Mouse (Mus musculus): Measurements from ENCODE around the gene Il17c. TPM values are rescaled to one million over a fixed set of nuclear protein-coding genes. Genes with fewer than 3 reads are reported as not detected.

The Il17c gene
- polyA plus RNA-seq, 1 experiment from 2014 or later = 0.21 TPM

- Histone ChIP-seq H3K4me3 (no peak overlapping the region), H3K27me3 (ENCODE audit: poor library complexity, severe bottlenecking) (no peaks in the 10 kb centered on the region), H3K27ac (no peak overlapping the region), H3K36me3 (replicated peaks) (peaks cover 100% of the 10 kb centered on the region), H3K9me3 (no peaks in the 10 kb centered on the region), H3K4me1 (no peaks in the 10 kb centered on the region)
- DNase-seq (ENCODE audit: extremely low spot score, low spot score) = no peak
- 95% methylated on average over 9 of the region's 9 CpGs for WGBS
Measured at GRCm38 (mm10) chr8:122414311-122414710, 7.5 kb upstream of the Il17c start.

GRCm38 (mm10) chr8:122415554-122415953, 6.3 kb upstream of the Il17c start:
- H3K36me3 ChIP-seq (replicated peaks) = peaks cover 91% of the 10 kb centered on the region
- 92% methylated on average over 6 of the region's 6 CpGs for WGBS
- H3K4me1 ChIP-seq = no peaks in the 10 kb centered on the region
- H3K27ac ChIP-seq = no peak overlapping the region
- no peaks in the 10 kb centered on the region for H3K27me3 ChIP-seq (ENCODE audit: poor library complexity, severe bottlenecking)
- no peaks in the 10 kb centered on the region for H3K9me3 ChIP-seq
- no peak for DNase-seq (ENCODE audit: extremely low spot score, low spot score)
- no peak overlapping the region for H3K4me3 ChIP-seq

GRCm38 (mm10) chr8:122419881-122420555, 1.8 kb upstream of the Il17c start:
- H3K9me3 ChIP-seq = no peaks in the 10 kb centered on the region
- no peak overlapping the region for H3K27ac ChIP-seq
- peaks cover 52% of the 10 kb centered on the region for H3K36me3 ChIP-seq (replicated peaks)
- 79% methylated on average over 9 of the region's 9 CpGs for WGBS
- no peak for DNase-seq (ENCODE audit: extremely low spot score, low spot score)
- H3K4me1 ChIP-seq = no peaks in the 10 kb centered on the region
- no peak overlapping the region for H3K4me3 ChIP-seq
- H3K27me3 ChIP-seq (ENCODE audit: poor library complexity, severe bottlenecking) = no peaks in the 10 kb centered on the region

- Histone ChIP-seq H3K9me3 (no peaks in the 10 kb centered on the region), H3K4me1 (no peaks in the 10 kb centered on the region), H3K36me3 (replicated peaks) (peaks cover 22% of the 10 kb centered on the region), H3K27ac (no peak overlapping the region), H3K4me3 (no peak overlapping the region), H3K27me3 (ENCODE audit: poor library complexity, severe bottlenecking) (no peaks in the 10 kb centered on the region)
- 91% methylated on average over 24 of the region's 24 CpGs for WGBS
- no peak for DNase-seq (ENCODE audit: extremely low spot score, low spot score)
Measured at GRCm38 (mm10) chr8:122423217-122423616, 1.4 kb downstream of the Il17c start.

GRCm38 (mm10) chr8:122423659-122424058, 1.8 kb downstream of the Il17c start:
- Histone ChIP-seq H3K36me3 (replicated peaks) (peaks cover 18% of the 10 kb centered on the region), H3K27ac (no peak overlapping the region), H3K9me3 (no peaks in the 10 kb centered on the region), H3K4me3 (no peak overlapping the region), H3K4me1 (no peaks in the 10 kb centered on the region), H3K27me3 (ENCODE audit: poor library complexity, severe bottlenecking) (no peaks in the 10 kb centered on the region)
- WGBS = 67% methylated on average over 5 of the region's 5 CpGs
- DNase-seq (ENCODE audit: extremely low spot score, low spot score) = no peak

GRCm38 (mm10) chr8:122426145-122426544, 4.3 kb downstream of the Il17c start:
- Histone ChIP-seq H3K4me1 (peaks cover 5% of the 10 kb centered on the region), H3K27me3 (ENCODE audit: poor library complexity, severe bottlenecking) (peaks cover 3% of the 10 kb centered on the region; the same call in 1 of the 2 replicates), H3K27ac (no peak overlapping the region), H3K9me3 (no peaks in the 10 kb centered on the region), H3K36me3 (replicated peaks) (peaks cover 8% of the 10 kb centered on the region; the same call in 1 of the 2 replicates), H3K4me3 (no peak overlapping the region)
- DNase-seq (ENCODE audit: extremely low spot score, low spot score) = no peak
- WGBS = 86% methylated on average over 9 of the region's 9 CpGs

- Histone ChIP-seq H3K27me3 (ENCODE audit: poor library complexity, severe bottlenecking) (peaks cover 14% of the 10 kb centered on the region; the same call in 1 of the 2 replicates), H3K4me3 (no peak overlapping the region), H3K27ac (no peak overlapping the region), H3K36me3 (replicated peaks) (peaks cover 8% of the 10 kb centered on the region; the same call in 1 of the 2 replicates), H3K4me1 (peaks cover 20% of the 10 kb centered on the region), H3K9me3 (no peaks in the 10 kb centered on the region)
- 93% methylated on average over 7 of the region's 7 CpGs for WGBS
- no peak for DNase-seq (ENCODE audit: extremely low spot score, low spot score)
Measured at GRCm38 (mm10) chr8:122427607-122428006, 5.8 kb downstream of the Il17c start.

GRCm38 (mm10) chr8:122428163-122428562, 6.3 kb downstream of the Il17c start:
- Histone ChIP-seq H3K36me3 (replicated peaks) (peaks cover 7% of the 10 kb centered on the region; the same call in 1 of the 2 replicates), H3K27me3 (ENCODE audit: poor library complexity, severe bottlenecking) (peaks cover 14% of the 10 kb centered on the region; the same call in 1 of the 2 replicates), H3K9me3 (no peaks in the 10 kb centered on the region), H3K27ac (no peak overlapping the region), H3K4me1 (peaks cover 25% of the 10 kb centered on the region), H3K4me3 (no peak overlapping the region)
- DNase-seq (ENCODE audit: extremely low spot score, low spot score) = no peak
- 90% methylated on average over 9 of the region's 9 CpGs for WGBS

GRCm38 (mm10) chr8:122430058-122430636, 8.3 kb downstream of the Il17c start:
- Histone ChIP-seq H3K4me1 (peaks cover 31% of the 10 kb centered on the region), H3K9me3 (no peaks in the 10 kb centered on the region), H3K4me3 (no peak overlapping the region), H3K36me3 (replicated peaks) (peaks cover 23% of the 10 kb centered on the region), H3K27ac (no peak overlapping the region), H3K27me3 (ENCODE audit: poor library complexity, severe bottlenecking) (peaks cover 14% of the 10 kb centered on the region; the same call in 1 of the 2 replicates)
- DNase-seq (ENCODE audit: extremely low spot score, low spot score) = no peak
- 90% methylated on average over 10 of the region's 10 CpGs for WGBS

- peaks cover 28% of the 10 kb centered on the region for H3K36me3 ChIP-seq (replicated peaks)
- H3K4me3 ChIP-seq = no peak overlapping the region
- H3K27me3 ChIP-seq (ENCODE audit: poor library complexity, severe bottlenecking) = peaks cover 14% of the 10 kb centered on the region; the same call in 1 of the 2 replicates
- 83% methylated on average over 3 of the region's 3 CpGs for WGBS
- no peak for DNase-seq (ENCODE audit: extremely low spot score, low spot score)
- peaks cover 4% of the 10 kb centered on the region for H3K9me3 ChIP-seq
- peaks cover 31% of the 10 kb centered on the region for H3K4me1 ChIP-seq
- H3K27ac ChIP-seq = no peak overlapping the region
Measured at GRCm38 (mm10) chr8:122430646-122431045, 8.8 kb downstream of the Il17c start.

GRCm38 (mm10) chr8:122431694-122432442, 10.0 kb downstream of the Il17c start:
- 39% methylated on average over 18 of the region's 18 CpGs for WGBS
- H3K27me3 ChIP-seq (ENCODE audit: poor library complexity, severe bottlenecking) = peaks cover 14% of the 10 kb centered on the region; the same call in 1 of the 2 replicates
- H3K36me3 ChIP-seq (replicated peaks) = peaks cover 39% of the 10 kb centered on the region
- H3K27ac ChIP-seq = peak overlapping the region; percentile 84
- DNase-seq (ENCODE audit: extremely low spot score, low spot score) = peak; percentile 32
- H3K4me1 ChIP-seq = peaks cover 31% of the 10 kb centered on the region
- peaks cover 4% of the 10 kb centered on the region for H3K9me3 ChIP-seq
- peak overlapping the region; percentile 63 for H3K4me3 ChIP-seq

GRCm38 (mm10) chr8:122432443-122433268, 10.8 kb downstream of the Il17c start, which contains the start of gene Cyba:
TSS of gene Cyba (minus strand) at chr8:122432930.
- 4% methylated on average over 42 of the region's 45 CpGs for WGBS
- H3K27ac ChIP-seq = peak within 1 kb of the TSS; percentile 84

More at GRCm38 (mm10) chr8:122432443-122433268, 10.8 kb downstream of the Il17c start, which contains the start of gene Cyba:
- H3K4me3 ChIP-seq = peak within 1 kb of the TSS; percentile 63
- peak; percentile 55 for DNase-seq (ENCODE audit: extremely low spot score, low spot score)
- H3K27me3 ChIP-seq (ENCODE audit: poor library complexity, severe bottlenecking) = peaks cover 14% of the 10 kb centered on the region; the same call in 1 of the 2 replicates
- peaks cover 45% of the 10 kb centered on the region for H3K36me3 ChIP-seq (replicated peaks)
- peaks cover 4% of the 10 kb centered on the region for H3K9me3 ChIP-seq
- peaks cover 31% of the 10 kb centered on the region for H3K4me1 ChIP-seq

All from forebrain, embryonic 10.5 days (tissue).